Mouse (Mus musculus): ENCODE measurements around the gene Cep128.

GRCm38 (mm10) chr12:91204330-91204729 is 179.9 kb downstream of the Cep128 start:
- TF ChIP-seq CTCF (IDR thresholded peaks at IDR 0.05; ENCODE audit: control insufficient read depth, insufficient read depth, insufficient replicate concordance, low read depth, low read length): no peak
- no peak for TF ChIP-seq POLR2A (IDR thresholded peaks at IDR 0.05; ENCODE audit: control insufficient read depth, low read depth, low read length)
